Mouse (Mus musculus) ES-E14 (cell line): ENCODE results near the gene Daam1. TPM values are rescaled to one million over a fixed set of nuclear protein-coding genes. Genes with fewer than 3 reads are reported as not detected.

Source experiments
- DNase-seq: peaks from one replicate; pipeline ENCODE4 v3.0.0-alpha.2; 2013; ENCODE audit warnings: low read depth, low spot score
- H3K27ac ChIP-seq: 2 replicates; pipeline ENCODE4 v1.5.1; 2012; ENCODE audit warnings: low read depth, mild to moderate bottlenecking, low read length, moderate library complexity, mixed read lengths; ENCODE audit not compliant: poor library complexity, insufficient read depth, severe bottlenecking
- H3K36me3 ChIP-seq: 2 replicates; pipeline ENCODE4 v1.6.1; 2012; ENCODE audit warnings: mild to moderate bottlenecking, low read length, moderate library complexity, mixed read lengths; ENCODE audit not compliant: control insufficient read depth, poor library complexity, insufficient read depth, severe bottlenecking
- H3K4me1 ChIP-seq, 2 experiments: fragments of 150-350 bp in 1 of 2; sonication (generic) in 1 of 2; 2 replicates each; pipeline ENCODE4 v1.6.1; 2012; ENCODE audit warnings: low read length in 2 of 2, mild to moderate bottlenecking in 1 of 2, mixed read lengths in 1 of 2; ENCODE audit not compliant: control insufficient read depth in 2 of 2, insufficient read depth in 2 of 2, poor library complexity in 1 of 2
- H3K4me3 ChIP-seq, 2 experiments: fragments of 150-350 bp in 1 of 2; sonication (generic) in 1 of 2; 2 replicates each; pipeline ENCODE4 v1.5.1; 2012; ENCODE audit warnings: low read length in 2 of 2, low read depth in 1 of 2, mild to moderate bottlenecking in 1 of 2, mixed read lengths in 1 of 2; ENCODE audit not compliant: insufficient read depth in 1 of 2, poor library complexity in 1 of 2, severe bottlenecking in 1 of 2
- H3K9ac ChIP-seq: 2 replicates; pipeline ENCODE4 v1.6.1; 2012; ENCODE audit warnings: low read depth, mild to moderate bottlenecking, low read length, mixed read lengths; ENCODE audit not compliant: poor library complexity, insufficient read depth, severe bottlenecking
- H3K9me3 ChIP-seq: fragments of 150-350 bp; sonication (generic); 2 replicates; pipeline ENCODE4 v1.6.1; 2012; ENCODE audit warnings: low read depth, mild to moderate bottlenecking, low read length; ENCODE audit not compliant: control insufficient read depth, insufficient read depth
- CHD2 ChIP-seq: IDR thresholded peaks from 2 replicates; pipeline ENCODE4 v1.6.1; 2014; ENCODE audit warnings: mild to moderate bottlenecking, low read depth, low read length, inconsistent platforms
- HCFC1 ChIP-seq: IDR thresholded peaks from 2 replicates; pipeline ENCODE4 v1.6.1; 2012; ENCODE audit warnings: low read length, inconsistent platforms, borderline replicate concordance; ENCODE audit not compliant: insufficient read depth
- MAFK ChIP-seq: IDR thresholded peaks from 2 replicates; pipeline ENCODE4 v1.6.1; 2014; ENCODE audit warnings: mild to moderate bottlenecking, low read depth, low read length, inconsistent platforms; ENCODE audit not compliant: insufficient read depth
- ZC3H11A ChIP-seq: IDR thresholded peaks from 2 replicates; pipeline ENCODE4 v1.6.1; 2012; ENCODE audit warnings: low read depth, mild to moderate bottlenecking, inconsistent platforms, low read length, borderline replicate concordance
- ZNF384 ChIP-seq: IDR thresholded peaks from 2 replicates; pipeline ENCODE4 v1.6.1; 2012; ENCODE audit warnings: low read depth, low read length, inconsistent platforms
- in situ Hi-C, 2 experiments: fragments of 600-800 bp; cut with MboI; formaldehyde crosslinking; loops; one replicate each; pipeline ENCODE4 v1.15.1; 2025; ENCODE audit warnings: low sequenced_read_pairs in 2 of 2, inconsistent platforms in 1 of 2; ENCODE audit not compliant: unreplicated experiment in 2 of 2
- total RNA-seq: library from RNA; depleted of rRNA; stranded (reverse); fragments of 300-350 nt; gene quantifications from 2 replicates; pipeline ENCODE4 v1.2.3, GENCODE M21; 2012

Gene Daam1
- total RNA-seq, 1 experiment: 15.8 TPM

DNA sequence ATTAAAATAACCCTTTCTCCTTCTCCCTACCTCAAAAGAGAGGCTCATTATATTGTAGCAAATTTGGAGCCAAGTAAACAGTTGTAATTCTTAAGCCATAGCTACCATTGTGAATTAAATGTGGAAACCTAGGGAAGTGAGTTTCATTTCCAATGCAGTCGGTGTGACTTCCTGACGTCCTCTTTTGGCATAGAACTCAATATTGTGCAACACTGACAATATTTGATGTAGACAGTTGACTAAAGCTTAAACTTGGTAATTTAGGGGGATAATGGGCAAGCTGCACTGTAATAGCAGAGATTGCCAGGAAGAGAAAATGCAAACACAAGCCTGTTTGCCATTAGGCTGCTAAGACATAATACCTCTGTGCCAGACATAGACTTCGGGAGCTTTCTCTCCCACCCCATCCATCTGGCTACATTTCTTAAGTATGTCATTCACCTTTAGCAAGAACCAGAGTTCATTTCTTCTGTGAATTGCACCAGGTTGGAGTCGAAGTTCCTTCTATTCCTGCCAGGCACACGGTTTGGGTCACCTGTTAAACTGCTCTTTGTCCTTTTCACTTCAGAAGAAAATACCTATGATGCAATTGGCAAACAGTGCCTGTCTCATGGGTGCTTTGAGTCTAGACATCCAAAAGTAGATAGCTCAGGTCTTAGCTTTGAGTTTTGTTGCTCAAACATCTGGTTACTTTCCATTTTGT lies 5.2 kb downstream of the Daam1 start:
- peaks cover 8 to 15% of the 10 kb centered on the region in 2 experiments; a peak in 2 of 4 replicates for H3K4me1 ChIP-seq
- no peaks in the 10 kb centered on the region for H3K36me3 ChIP-seq
- no peaks in the 10 kb centered on the region for H3K9me3 ChIP-seq
- no peak overlapping the region for H3K27ac ChIP-seq
- DNase-seq: no peak
- no peak overlapping the region for H3K4me3 ChIP-seq
- H3K9ac ChIP-seq: no peak overlapping the region
- in situ Hi-C loops: no loop called here
- TF ChIP-seq CHD2: no peak
- TF ChIP-seq HCFC1: no peak
- no peak for TF ChIP-seq MAFK
- TF ChIP-seq ZNF384: no peak
- TF ChIP-seq ZC3H11A: no peak

DNA sequence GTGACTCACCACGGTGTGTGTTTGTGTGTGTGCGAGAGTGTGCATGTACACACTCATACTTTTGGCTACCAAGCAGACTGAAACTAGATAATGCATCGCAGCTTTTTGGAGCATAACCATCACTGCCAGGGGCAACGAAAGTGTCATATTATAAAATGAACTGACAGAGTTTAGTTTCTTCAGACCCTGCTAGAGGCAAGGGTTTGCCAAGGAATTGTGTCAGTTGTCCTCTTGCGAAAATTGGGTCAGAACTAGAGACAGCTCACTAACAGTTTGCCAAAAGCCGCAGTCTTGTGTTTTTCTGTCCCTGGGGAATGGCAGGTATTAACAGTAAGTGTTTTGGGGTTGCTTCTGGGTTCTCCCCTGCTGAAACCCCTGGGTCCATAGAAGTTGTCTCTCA lies 5.9 kb downstream of the Daam1 start:
- TF ChIP-seq CHD2 (no peak), MAFK (no peak), ZC3H11A (no peak), ZNF384 (no peak), HCFC1 (no peak)
- Histone ChIP-seq H3K4me3 (no peak overlapping the region), H3K36me3 (no peaks in the 10 kb centered on the region), H3K27ac (no peak overlapping the region), H3K9ac (no peak overlapping the region), H3K9me3 (no peaks in the 10 kb centered on the region), H3K4me1 (peaks cover 8 to 15% of the 10 kb centered on the region in 2 experiments; a peak in 2 of 4 replicates)
- no peak for DNase-seq
- in situ Hi-C loops: no loop called here

DNA sequence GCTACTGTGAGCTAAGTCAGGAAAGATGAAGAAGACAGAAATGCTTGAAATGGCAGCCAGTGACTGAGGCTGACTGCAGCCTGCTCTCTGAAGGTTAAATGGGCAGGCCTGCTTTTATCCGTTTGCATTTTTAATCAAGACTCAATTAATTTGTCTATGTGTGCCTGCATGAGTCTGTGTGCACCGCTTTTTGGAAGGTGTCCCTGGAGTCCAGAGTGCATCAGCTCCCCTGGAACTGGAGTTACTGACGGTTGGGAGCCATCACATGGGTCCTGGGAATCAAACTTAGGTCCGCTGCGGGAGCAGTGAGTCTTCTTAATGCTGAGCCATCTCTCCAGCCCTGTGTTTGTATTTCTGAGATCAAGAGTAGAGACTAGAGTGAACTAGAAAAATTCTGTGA lies 6.7 kb downstream of the Daam1 start:
- no peaks in the 10 kb centered on the region for H3K36me3 ChIP-seq
- H3K4me3 ChIP-seq: no peak overlapping the region
- no peak overlapping the region for H3K9ac ChIP-seq
- DNase-seq: no peak
- TF ChIP-seq HCFC1 (no peak), ZNF384 (no peak), CHD2 (no peak), ZC3H11A (no peak), MAFK (no peak)
- no peak overlapping the region for H3K27ac ChIP-seq
- peaks cover 8 to 14% of the 10 kb centered on the region in 2 experiments; a peak in 2 of 4 replicates for H3K4me1 ChIP-seq
- in situ Hi-C loops: no loop called here
- H3K9me3 ChIP-seq: no peaks in the 10 kb centered on the region

DNA sequence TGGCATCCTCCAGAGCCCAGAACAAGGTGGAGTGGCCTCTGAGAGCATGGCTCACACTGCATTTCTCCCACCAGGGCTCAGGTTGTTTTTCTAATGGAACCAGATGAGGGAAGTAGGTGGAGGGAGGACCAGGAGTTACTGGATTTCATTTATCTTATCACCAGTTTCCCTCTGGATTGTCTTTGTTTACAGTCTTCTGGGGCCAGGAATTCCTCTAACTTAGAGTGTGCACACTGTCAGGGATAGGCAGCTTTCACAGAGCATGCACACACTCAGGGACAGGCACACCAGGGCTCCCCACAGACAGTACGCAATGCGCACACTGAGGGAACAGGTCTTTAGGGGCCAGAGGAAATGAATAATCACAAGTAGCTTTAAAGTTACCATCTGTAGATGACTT lies 7.4 kb downstream of the Daam1 start:
- Histone ChIP-seq H3K4me3 (no peak overlapping the region), H3K9me3 (no peaks in the 10 kb centered on the region), H3K4me1 (peaks cover 6 to 14% of the 10 kb centered on the region in 2 experiments; a peak in 2 of 4 replicates), H3K9ac (no peak overlapping the region), H3K27ac (no peak overlapping the region), H3K36me3 (no peaks in the 10 kb centered on the region)
- in situ Hi-C loops: no loop called here
- DNase-seq: no peak
- TF ChIP-seq ZC3H11A: no peak
- no peak for TF ChIP-seq CHD2

DNA sequence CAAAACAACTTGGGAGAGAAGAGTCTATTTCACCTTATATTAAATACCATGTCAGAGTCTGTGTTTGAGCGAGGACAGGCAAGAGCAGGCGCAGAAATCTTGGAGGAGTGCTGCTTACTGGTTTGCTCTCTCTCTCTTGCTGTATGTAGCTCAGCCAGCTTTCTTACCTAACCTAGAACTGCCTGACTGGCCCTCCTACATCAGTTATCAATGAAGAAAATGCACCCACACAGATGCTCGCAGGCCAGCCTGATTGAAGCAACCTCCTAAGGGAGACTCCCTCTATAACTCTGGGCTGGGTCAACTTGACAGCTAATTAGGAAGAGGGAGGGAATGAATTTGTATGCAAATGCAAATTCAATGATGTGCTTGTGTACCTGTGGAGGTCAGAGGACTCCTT lies 8.8 kb downstream of the Daam1 start:
- no peak overlapping the region for H3K9ac ChIP-seq
- H3K4me1 ChIP-seq: peaks cover 4 to 12% of the 10 kb centered on the region in 2 experiments; a peak in 2 of 4 replicates
- no peak overlapping the region for H3K27ac ChIP-seq
- H3K36me3 ChIP-seq: no peaks in the 10 kb centered on the region
- no peak overlapping the region for H3K4me3 ChIP-seq
- DNase-seq: no peak
- TF ChIP-seq MAFK (no peak), CHD2 (no peak), ZC3H11A (no peak), ZNF384 (no peak), HCFC1 (no peak)
- in situ Hi-C loops: no loop called here
- H3K9me3 ChIP-seq: no peaks in the 10 kb centered on the region
